Mouse (Mus musculus): ENCODE results near the gene Cdkn2aipnl.

Cdkn2aipnl gene

GRCm38 (mm10) chr11:52011011-52011410, 43.5 kb downstream of the Cdkn2aipnl start:
- DNase-seq, result no peak

GRCm38 (mm10) chr11:52011541-52011940, 44.1 kb downstream of the Cdkn2aipnl start:
- no peak for DNase-seq

- no peak for DNase-seq
These were observed 50.8 kb downstream of the Cdkn2aipnl start for GRCm38 (mm10) chr11:52018217-52018616.

All from cerebellum, adult 9-10 months (tissue).